8 mouse cellular contexts compared by ENCODE assay signal in the genomic region with DNA sequence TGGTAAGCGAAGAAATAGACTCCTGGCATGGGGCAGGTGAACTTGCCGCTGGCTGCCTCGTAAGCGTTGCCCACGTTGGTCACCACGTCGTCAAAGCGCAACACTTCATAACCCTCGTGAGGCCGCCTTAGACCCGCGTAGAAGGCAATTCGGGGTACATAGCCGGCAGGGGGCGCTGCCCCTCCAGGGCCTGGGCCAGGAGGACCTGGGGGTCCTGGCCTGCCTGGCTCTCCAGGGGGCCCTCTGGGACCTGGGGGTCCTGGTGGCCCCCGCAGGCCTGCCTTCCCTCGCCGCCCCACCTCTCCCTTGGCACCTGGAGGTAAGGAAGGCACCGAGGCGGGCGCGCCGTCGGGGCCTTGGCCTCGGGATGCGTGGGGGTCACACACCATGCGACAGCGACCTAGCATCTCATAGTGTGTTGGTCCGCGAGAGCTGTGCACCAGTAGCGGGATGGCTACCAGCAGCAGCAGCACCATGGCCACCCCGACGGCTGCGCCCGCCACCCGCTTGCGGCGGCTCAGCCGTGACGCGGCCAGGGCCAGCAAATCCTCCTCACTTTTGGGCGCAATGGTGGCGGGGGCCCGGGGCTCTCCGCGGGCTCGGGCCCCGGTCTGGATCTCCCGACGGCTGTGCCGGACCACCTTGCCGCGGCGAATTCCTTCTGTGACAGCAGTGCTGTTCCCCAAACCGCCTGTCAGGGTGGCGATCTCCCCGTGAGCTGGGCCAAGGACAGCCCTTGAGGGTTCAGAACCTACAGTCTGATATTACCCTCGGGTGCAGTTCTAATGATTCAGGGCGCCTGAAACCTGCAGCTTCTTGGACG. TPM values are rescaled to one million over a fixed set of nuclear protein-coding genes. Genes with fewer than 3 reads are reported as not detected.
DNase-seq lines count a peak whose midpoint lies in the region; ATAC-seq and TF ChIP-seq lines count a peak whose summit lies in the region.

Gene C1ql4, minus strand, starts transcription at position 565 of the 823 bp plus-strand sequence.

- peaks cover 8% of the 10 kb centered on the region for H3K36me3 ChIP-seq in lung, embryonic 15.5 days
- peaks cover 15% of the 10 kb centered on the region for H3K36me3 ChIP-seq in forebrain, embryonic 10.5 days (replicated peaks)
- no peaks in the 10 kb centered on the region for H3K36me3 ChIP-seq in myocyte (ENCODE audit: control insufficient read depth, insufficient read depth)

- H3K9me3 ChIP-seq in lung, embryonic 15.5 days = no peaks in the 10 kb centered on the region
- no peaks in the 10 kb centered on the region; the same call in 1 of the 2 replicates for H3K9me3 ChIP-seq in forebrain, embryonic 10.5 days

- H3K4me1 ChIP-seq in lung, embryonic 15.5 days = peaks cover 18% of the 10 kb centered on the region
- H3K4me1 ChIP-seq in forebrain, embryonic 10.5 days = peaks cover 52% of the 10 kb centered on the region

- TF ChIP-seq POLR2A in myocyte (IDR thresholded peaks at IDR 0.05; ENCODE audit: insufficient read length, low read depth) = no peak

- peaks cover 89% of the 10 kb centered on the region for H3K27me3 ChIP-seq in lung, embryonic 15.5 days
- peaks cover 100% of the 10 kb centered on the region for H3K27me3 ChIP-seq in forebrain, embryonic 10.5 days (ENCODE audit: poor library complexity, severe bottlenecking)
- no peaks in the 10 kb centered on the region for H3K27me3 ChIP-seq in myocyte (ENCODE audit: control insufficient read depth, insufficient read depth, insufficient read length)

- no peak for ATAC-seq in lung, embryonic 15.5 days (ENCODE audit: borderline replicate concordance, extremely low read depth, low FRiP score, low TSS enrichment)
- no peak for ATAC-seq in erythroblast, adult 5-6 weeks (replicated peaks; ENCODE audit: low FRiP score, poor library complexity, severe bottlenecking)

- no peaks in the 10 kb centered on the region for H3K79me2 ChIP-seq in myocyte (ENCODE audit: control insufficient read depth, insufficient read depth)

- peak within 1 kb of the TSS; percentile 22 for H3K4me3 ChIP-seq in lung, embryonic 15.5 days
- H3K4me3 ChIP-seq in forebrain, embryonic 10.5 days = peak within 1 kb of the TSS; percentile 40
- no peak within 1 kb of the TSS for H3K4me3 ChIP-seq in myocyte

- no peak within 1 kb of the TSS for H3ac ChIP-seq in myocyte (ENCODE audit: control insufficient read depth, insufficient read length)

- H3K27ac ChIP-seq in lung, embryonic 15.5 days = no peak within 1 kb of the TSS
- peak within 1 kb of the TSS; percentile 62 for H3K27ac ChIP-seq in forebrain, embryonic 10.5 days

- DNase-seq in lung, postnatal 25 days (ENCODE audit: low spot score) = no peak
- DNase-seq in forebrain, embryonic 10.5 days (ENCODE audit: extremely low spot score, low spot score) = no peak
- DNase-seq in kidney, postnatal 4 days = peak; percentile 68 to 74
- no peak for DNase-seq in adipocyte (ENCODE audit: low spot score)
- no peak for DNase-seq in layer of hippocampus, adult 18-20 months (ENCODE audit: low spot score in 2 of 2)

- no peak within 1 kb of the TSS for H3K9ac ChIP-seq in lung, embryonic 15.5 days

- peak within 1 kb of the TSS; percentile 44 for H3K4me2 ChIP-seq in lung, embryonic 15.5 days
- peak within 1 kb of the TSS; percentile 82 for H3K4me2 ChIP-seq in myocyte (ENCODE audit: low read depth)

- WGBS in lung, embryonic 15.5 days = 8% methylated on average over 54 of the region's 60 CpGs
- 7% methylated on average over 60 of the region's 60 CpGs for WGBS in forebrain, embryonic 10.5 days

TF ChIP-seq in myocyte, 11 proteins besides CTCF, POLR2A, EP300 and RAD21:
- no peak for TF ChIP-seq POLR2AphosphoS2 (IDR thresholded peaks at IDR 0.05; ENCODE audit: insufficient read length, low read depth)
- no peak for TF ChIP-seq MYOD1 (IDR thresholded peaks at IDR 0.05; ENCODE audit: control insufficient read depth in 1 of 3, insufficient read length in 2 of 3, low read depth in 2 of 3)
- TF ChIP-seq USF1 (IDR thresholded peaks at IDR 0.05; ENCODE audit: low read depth) = no peak
- peak in 1 of 3 experiments; percentile 29 for TF ChIP-seq MYOG (IDR thresholded peaks at IDR 0.05; ENCODE audit: control insufficient read depth in 1 of 3, insufficient read depth in 1 of 3, insufficient read length in 2 of 3, low read depth in 2 of 3)
- TF ChIP-seq TCF3 (IDR thresholded peaks at IDR 0.05; ENCODE audit: insufficient read length, low read depth) = no peak

RNA-seq across cellular contexts. Expression of gene C1ql4, which starts in this region (rescaled TPM):
- polyA plus RNA-seq in lung, embryonic 15.5 days (2015; fragmentation: Nextera tagmentation; extraction: Ambion mirVana) = not detected in 2 replicates
- 0.12 TPM in 1 of 2 replicates, not detected in the other for polyA plus RNA-seq in forebrain, embryonic 10.5 days (2016; fragmentation: Nextera tagmentation; extraction: Ambion mirVana)
- 0.10 TPM for polyA plus RNA-seq in myocyte (2012; fragmentation: generic; extraction: Trizol)
- not detected for total RNA-seq in layer of hippocampus, adult 18-20 months (2021)
- total RNA-seq in erythroblast, adult 5-6 weeks (2015; ENCODE audit: low replicate concordance) = not detected in 2 replicates
- not detected in 2 replicates for total RNA-seq in erythroblast, adult 5-6 weeks (2017; ENCODE audit: low replicate concordance)

Comparison
In these comparisons a context has a peak if more than half of its experiments do, and no peak if none do; other contexts are left out.
1. DNase-seq: peak in kidney, postnatal 4 days (2 of 2); none in lung, postnatal 25 days (single experiment), forebrain, embryonic 10.5 days (single experiment), adipocyte (single experiment) and layer of hippocampus, adult 18-20 months (0 of 2).